Mouse (Mus musculus): Measurements from ENCODE around the gene Gm10799. TPM values are rescaled to one million over a fixed set of nuclear protein-coding genes. Genes with fewer than 3 reads are reported as not detected.
"Not testable (repeated sequence)": the region's sequence is repeated elsewhere in the genome, so short reads cannot be mapped to it uniquely, and the experiment has no call there.

Gene Gm10799
- not detected in 2 replicates for polyA plus RNA-seq (2015; fragmentation: Nextera tagmentation; extraction: Ambion mirVana)

GRCm38 (mm10) chr2:104068450-104068849, at the start of gene Gm10799:
TSS of gene Gm10799 (minus strand) at chr2:104068550.
- not testable (repeated sequence) for H3K9me3 ChIP-seq (ENCODE audit: control insufficient read depth, low read length); ATAC-seq (ENCODE audit: low read depth); H3K4me1 ChIP-seq (replicated peaks; ENCODE audit: control insufficient read depth, insufficient read depth, low read length); H3K27ac ChIP-seq (ENCODE audit: low read length); H3K4me3 ChIP-seq (ENCODE audit: low read length); H3K4me2 ChIP-seq (ENCODE audit: low read depth, low read length); H3K27me3 ChIP-seq (ENCODE audit: control insufficient read depth, insufficient read depth, low read depth, low read length); H3K9ac ChIP-seq (ENCODE audit: low read length); H3K36me3 ChIP-seq (ENCODE audit: control insufficient read depth, insufficient read depth, low read length)
- WGBS, result 75% methylated on average over 7 of the region's 7 CpGs

DNA sequence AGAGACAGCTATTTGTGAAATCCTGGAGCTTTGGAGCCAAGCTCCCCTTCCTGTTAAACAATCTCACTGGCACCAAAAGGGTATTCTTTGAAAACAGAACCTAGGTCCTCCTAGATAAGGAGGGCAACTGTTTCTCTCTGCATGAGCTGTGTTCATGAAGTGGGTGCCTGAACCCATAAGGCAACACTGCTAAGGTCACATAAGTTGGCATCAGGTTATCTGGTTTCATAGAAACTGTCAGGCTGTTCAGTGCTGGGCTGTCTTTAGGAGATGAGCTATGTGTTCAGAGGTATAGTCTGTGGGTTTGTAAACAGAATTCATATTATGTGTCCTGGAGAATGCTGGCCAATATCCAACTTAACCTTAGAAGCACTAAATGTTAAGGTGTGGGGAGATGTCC, 48.8 kb upstream of the Gm10799 start:
- not testable (repeated sequence) for ATAC-seq (ENCODE audit: low read depth); H3K27ac ChIP-seq (ENCODE audit: low read length); H3K4me2 ChIP-seq (ENCODE audit: low read depth, low read length); H3K9ac ChIP-seq (ENCODE audit: low read length); H3K4me1 ChIP-seq (replicated peaks; ENCODE audit: control insufficient read depth, insufficient read depth, low read length); H3K9me3 ChIP-seq (ENCODE audit: control insufficient read depth, low read length); H3K36me3 ChIP-seq (ENCODE audit: control insufficient read depth, insufficient read depth, low read length); H3K4me3 ChIP-seq (ENCODE audit: low read length); H3K27me3 ChIP-seq (ENCODE audit: control insufficient read depth, insufficient read depth, low read depth, low read length)

- 74% methylated on average over 3 of the region's 3 CpGs for WGBS
Observed at GRCm38 (mm10) chr2:104114898-104115297, 46.5 kb upstream of the Gm10799 start.

GRCm38 (mm10) chr2:104113563-104113962, 45.2 kb upstream of the Gm10799 start:
- ATAC-seq (ENCODE audit: low read depth); H3K4me1 ChIP-seq (replicated peaks; ENCODE audit: control insufficient read depth, insufficient read depth, low read length); H3K9me3 ChIP-seq (ENCODE audit: control insufficient read depth, low read length); H3K4me2 ChIP-seq (ENCODE audit: low read depth, low read length); H3K4me3 ChIP-seq (ENCODE audit: low read length); H3K27me3 ChIP-seq (ENCODE audit: control insufficient read depth, insufficient read depth, low read depth, low read length); H3K9ac ChIP-seq (ENCODE audit: low read length); H3K36me3 ChIP-seq (ENCODE audit: control insufficient read depth, insufficient read depth, low read length); H3K27ac ChIP-seq (ENCODE audit: low read length): not testable (repeated sequence)

More at GRCm38 (mm10) chr2:104114898-104115297, 46.5 kb upstream of the Gm10799 start:
- no peak overlapping the region for H3K9ac ChIP-seq (ENCODE audit: low read length)
- no peak for ATAC-seq (ENCODE audit: low read depth)
- H3K4me3 ChIP-seq (ENCODE audit: low read length), result no peak overlapping the region
- no peaks in the 10 kb centered on the region for H3K36me3 ChIP-seq (ENCODE audit: control insufficient read depth, insufficient read depth, low read length)
- no peaks in the 10 kb centered on the region for H3K4me1 ChIP-seq (replicated peaks; ENCODE audit: control insufficient read depth, insufficient read depth, low read length)
- H3K27me3 ChIP-seq (ENCODE audit: control insufficient read depth, insufficient read depth, low read depth, low read length), result no peaks in the 10 kb centered on the region
- H3K27ac ChIP-seq (ENCODE audit: low read length), result no peak overlapping the region
- no peaks in the 10 kb centered on the region for H3K9me3 ChIP-seq (ENCODE audit: control insufficient read depth, low read length)
- H3K4me2 ChIP-seq (ENCODE audit: low read depth, low read length), result no peak overlapping the region

DNA sequence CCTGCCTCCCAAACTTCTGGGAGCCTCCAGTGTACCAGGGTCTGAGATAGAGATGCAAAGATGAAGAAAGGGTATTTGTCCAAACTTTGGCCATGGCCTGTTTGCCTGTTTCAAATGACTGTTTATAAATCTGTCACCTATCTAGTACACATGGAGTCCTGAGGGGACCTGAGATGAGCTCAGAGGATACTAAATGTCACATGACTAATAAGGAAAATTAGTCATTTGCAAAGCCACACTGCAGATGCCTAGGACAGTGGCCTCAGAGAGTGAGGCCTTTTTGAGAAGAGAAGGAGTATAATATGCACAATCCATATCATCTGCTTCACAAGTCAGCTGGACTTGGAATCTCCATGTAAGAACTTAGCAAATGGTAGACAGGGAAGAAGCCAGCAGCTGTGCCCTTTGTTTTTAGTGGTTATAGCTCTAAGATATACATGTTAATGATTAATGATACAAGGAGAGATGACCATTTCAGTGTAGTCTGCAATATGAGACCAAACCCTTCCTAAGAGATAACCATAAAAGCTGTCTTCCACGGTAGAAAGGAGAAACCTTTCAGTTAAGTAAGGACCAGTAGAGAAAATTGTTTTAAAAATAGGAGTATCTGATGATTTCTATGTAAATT, 42.9 kb upstream of the Gm10799 start:
- WGBS, result no CpG with 5 or more reads among the region's 1 CpGs
- not testable (repeated sequence) for H3K27me3 ChIP-seq (ENCODE audit: control insufficient read depth, insufficient read depth, low read depth, low read length); H3K4me3 ChIP-seq (ENCODE audit: low read length); H3K9ac ChIP-seq (ENCODE audit: low read length); H3K9me3 ChIP-seq (ENCODE audit: control insufficient read depth, low read length); H3K4me2 ChIP-seq (ENCODE audit: low read depth, low read length); ATAC-seq (ENCODE audit: low read depth); H3K4me1 ChIP-seq (replicated peaks; ENCODE audit: control insufficient read depth, insufficient read depth, low read length); H3K27ac ChIP-seq (ENCODE audit: low read length); H3K36me3 ChIP-seq (ENCODE audit: control insufficient read depth, insufficient read depth, low read length)

- 78% methylated on average over 4 of the region's 4 CpGs for WGBS
- Histone ChIP-seq H3K4me1 (replicated peaks; ENCODE audit: control insufficient read depth, insufficient read depth, low read length) (no peaks in the 10 kb centered on the region), H3K27ac (ENCODE audit: low read length) (no peak overlapping the region), H3K36me3 (ENCODE audit: control insufficient read depth, insufficient read depth, low read length) (no peaks in the 10 kb centered on the region), H3K9ac (ENCODE audit: low read length) (no peak overlapping the region), H3K9me3 (ENCODE audit: control insufficient read depth, low read length) (no peaks in the 10 kb centered on the region), H3K4me3 (ENCODE audit: low read length) (no peak overlapping the region), H3K4me2 (ENCODE audit: low read depth, low read length) (no peak overlapping the region), H3K27me3 (ENCODE audit: control insufficient read depth, insufficient read depth, low read depth, low read length) (no peaks in the 10 kb centered on the region)
- ATAC-seq (ENCODE audit: low read depth), result no peak
Observed at GRCm38 (mm10) chr2:104110031-104110430, 41.7 kb upstream of the Gm10799 start.

DNA sequence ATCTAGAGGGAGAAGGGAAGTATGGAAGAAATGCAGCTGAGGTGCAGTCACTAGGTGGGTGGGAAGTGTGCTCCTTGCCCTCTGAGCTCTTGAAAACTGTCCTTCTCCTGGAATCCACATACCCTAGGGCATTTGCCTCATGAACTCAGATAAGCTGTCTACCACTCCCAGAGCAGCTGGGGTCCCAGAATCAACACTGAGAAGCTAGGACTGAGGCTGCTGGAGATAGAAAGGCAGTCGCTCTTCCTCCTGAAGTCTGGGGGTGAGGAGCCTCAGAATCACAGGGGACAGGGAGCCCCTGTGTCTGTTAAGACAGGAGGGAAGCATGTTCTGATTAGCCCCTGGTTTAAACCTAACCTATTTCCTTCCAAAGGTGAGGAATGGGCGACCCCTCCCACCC, 41.2 kb upstream of the Gm10799 start:
- no peak overlapping the region for H3K27ac ChIP-seq (ENCODE audit: low read length)
- H3K9ac ChIP-seq (ENCODE audit: low read length), result no peak overlapping the region
- H3K4me2 ChIP-seq (ENCODE audit: low read depth, low read length), result no peak overlapping the region
- no peaks in the 10 kb centered on the region for H3K9me3 ChIP-seq (ENCODE audit: control insufficient read depth, low read length)
- no peaks in the 10 kb centered on the region for H3K27me3 ChIP-seq (ENCODE audit: control insufficient read depth, insufficient read depth, low read depth, low read length)
- no peaks in the 10 kb centered on the region for H3K4me1 ChIP-seq (replicated peaks; ENCODE audit: control insufficient read depth, insufficient read depth, low read length)
- 43% methylated on average over 2 of the region's 2 CpGs for WGBS
- no peak overlapping the region for H3K4me3 ChIP-seq (ENCODE audit: low read length)
- H3K36me3 ChIP-seq (ENCODE audit: control insufficient read depth, insufficient read depth, low read length), result no peaks in the 10 kb centered on the region
- peak; percentile 34; the same call in 1 of the 2 replicates for ATAC-seq (ENCODE audit: low read depth)

GRCm38 (mm10) chr2:104109021-104109420, 40.7 kb upstream of the Gm10799 start:
- H3K4me1 ChIP-seq (replicated peaks; ENCODE audit: control insufficient read depth, insufficient read depth, low read length); H3K4me3 ChIP-seq (ENCODE audit: low read length); H3K4me2 ChIP-seq (ENCODE audit: low read depth, low read length); H3K27ac ChIP-seq (ENCODE audit: low read length); H3K9ac ChIP-seq (ENCODE audit: low read length); H3K9me3 ChIP-seq (ENCODE audit: control insufficient read depth, low read length); H3K27me3 ChIP-seq (ENCODE audit: control insufficient read depth, insufficient read depth, low read depth, low read length); H3K36me3 ChIP-seq (ENCODE audit: control insufficient read depth, insufficient read depth, low read length); ATAC-seq (ENCODE audit: low read depth): not testable (repeated sequence)
- WGBS, result 66% methylated on average over 2 of the region's 2 CpGs

DNA sequence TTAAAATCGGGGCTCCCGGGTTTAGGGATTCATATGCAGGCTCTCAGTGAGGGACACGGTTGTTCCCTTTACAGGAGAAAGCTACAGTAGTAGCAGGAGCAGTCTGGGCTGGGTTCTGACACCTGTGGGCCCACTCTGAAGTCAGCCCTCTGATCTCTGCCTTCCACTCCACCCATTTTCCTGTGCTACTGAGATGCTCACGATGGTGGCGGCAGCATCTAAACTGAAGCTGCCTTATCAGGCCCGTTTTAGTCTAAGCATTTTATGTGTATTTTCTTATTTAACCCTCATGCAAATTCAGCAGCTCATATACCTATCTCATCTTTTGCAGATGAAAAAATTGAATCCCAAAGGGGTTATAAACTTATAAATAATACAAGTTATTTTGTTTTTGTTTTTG, 36.5 kb upstream of the Gm10799 start:
- no peaks in the 10 kb centered on the region for H3K36me3 ChIP-seq (ENCODE audit: control insufficient read depth, insufficient read depth, low read length)
- WGBS, result 82% methylated on average over 6 of the region's 6 CpGs
- H3K9me3 ChIP-seq (ENCODE audit: control insufficient read depth, low read length), result no peaks in the 10 kb centered on the region
- H3K4me2 ChIP-seq (ENCODE audit: low read depth, low read length), result no peak overlapping the region
- ATAC-seq (ENCODE audit: low read depth), result no peak
- H3K4me1 ChIP-seq (replicated peaks; ENCODE audit: control insufficient read depth, insufficient read depth, low read length), result no peaks in the 10 kb centered on the region
- no peak overlapping the region for H3K27ac ChIP-seq (ENCODE audit: low read length)
- H3K27me3 ChIP-seq (ENCODE audit: control insufficient read depth, insufficient read depth, low read depth, low read length), result no peaks in the 10 kb centered on the region
- no peak overlapping the region for H3K4me3 ChIP-seq (ENCODE audit: low read length)
- H3K9ac ChIP-seq (ENCODE audit: low read length), result no peak overlapping the region

- Histone ChIP-seq H3K4me1 (replicated peaks; ENCODE audit: control insufficient read depth, insufficient read depth, low read length) (0 out of 2 replicates have a peak, but pooled peaks cover 8% of the 10 kb centered on the region), H3K27ac (ENCODE audit: low read length) (no peak overlapping the region), H3K36me3 (ENCODE audit: control insufficient read depth, insufficient read depth, low read length) (no peaks in the 10 kb centered on the region), H3K4me2 (ENCODE audit: low read depth, low read length) (no peak overlapping the region), H3K9ac (ENCODE audit: low read length) (no peak overlapping the region), H3K9me3 (ENCODE audit: control insufficient read depth, low read length) (no peaks in the 10 kb centered on the region), H3K4me3 (ENCODE audit: low read length) (no peak overlapping the region), H3K27me3 (ENCODE audit: control insufficient read depth, insufficient read depth, low read depth, low read length) (no peaks in the 10 kb centered on the region)
- no peak for ATAC-seq (ENCODE audit: low read depth)
- WGBS, result 48% methylated on average over 1 of the region's 1 CpGs
Observed at GRCm38 (mm10) chr2:104099946-104100345, 31.6 kb upstream of the Gm10799 start.

Measured in lung, embryonic 16.5 days (tissue).